Mouse (Mus musculus) left cerebral cortex, postnatal 14 days (tissue): ENCODE measurements around the gene Pknox2. TPM values are rescaled to one million over a fixed set of nuclear protein-coding genes. Genes with fewer than 3 reads are reported as not detected.

ENCODE experiments used
- DNase-seq, 2 experiments: peaks; one replicate each; pipeline ENCODE4 v3.0.0; 2021 to 2022; ENCODE audit warnings: low spot score in 2 of 2, mixed read lengths in 1 of 2
- intact Hi-C: fragments of 180-260 bp; cut with DNase I; formaldehyde crosslinking; loops from one replicate; pipeline ENCODE4 v1.15.1; 2025
- total RNA-seq, 2 experiments: library from RNA; stranded (reverse); gene quantifications; 2 replicates each; pipeline ENCODE4 v1.2.3; 2021

Gene Pknox2
- total RNA-seq, 2 experiments from 2014 or later: 77.8 to 78.8 TPM

GRCm38 (mm10) chr9:37144251-37144650 lies 3.0 kb downstream of the Pknox2 start:
- DNase-seq: peak in 1 of 2 experiments; percentile 40
- intact Hi-C loops: loop anchor here (2.0 to 10.0 kb wide), 2 partner anchors 109 to 173 kb away; no protein-coding TSS in a partner anchor

- DNase-seq: no peak
- intact Hi-C loops: loop anchor here (10.0 kb wide), 1 partner anchor 108 kb away; no protein-coding TSS in a partner anchor
These were observed 3.9 kb downstream of the Pknox2 start for GRCm38 (mm10) chr9:37143046-37143931.

GRCm38 (mm10) chr9:37142107-37142506 lies 5.1 kb downstream of the Pknox2 start:
- no peak for DNase-seq
- intact Hi-C loops: loop anchor here (10.0 kb wide), 1 partner anchor 107 kb away; no protein-coding TSS in a partner anchor

GRCm38 (mm10) chr9:37140464-37141181 lies 6.6 kb downstream of the Pknox2 start:
- DNase-seq: no peak

GRCm38 (mm10) chr9:37139514-37139913 lies 7.7 kb downstream of the Pknox2 start:
- no peak for DNase-seq
- intact Hi-C loops: no loop called here

More at GRCm38 (mm10) chr9:37140464-37141181, 6.6 kb downstream of the Pknox2 start:
- intact Hi-C loops: loop anchor here (10.0 kb wide), 1 partner anchor 106 kb away; no protein-coding TSS in a partner anchor

- intact Hi-C loops: no loop called here
- DNase-seq: no peak
These were observed 8.3 kb downstream of the Pknox2 start for GRCm38 (mm10) chr9:37138883-37139282.

- intact Hi-C loops: no loop called here
These were observed 10.9 kb downstream of the Pknox2 start for GRCm38 (mm10) chr9:37136340-37136739.

GRCm38 (mm10) chr9:37133495-37133894 lies 13.7 kb downstream of the Pknox2 start:
- intact Hi-C loops: no loop called here
- DNase-seq: no peak

More at GRCm38 (mm10) chr9:37136340-37136739, 10.9 kb downstream of the Pknox2 start:
- DNase-seq: no peak

- DNase-seq: no peak
- intact Hi-C loops: no loop called here
These were observed 18.2 kb downstream of the Pknox2 start for GRCm38 (mm10) chr9:37129046-37129445.

GRCm38 (mm10) chr9:37126197-37126596 lies 21.0 kb downstream of the Pknox2 start:
- intact Hi-C loops: no loop called here
- DNase-seq: no peak

GRCm38 (mm10) chr9:37124696-37125480 lies 22.3 kb downstream of the Pknox2 start:
- DNase-seq: no peak
- intact Hi-C loops: no loop called here

GRCm38 (mm10) chr9:37123384-37123783 lies 23.8 kb downstream of the Pknox2 start:
- intact Hi-C loops: no loop called here
- DNase-seq: no peak

- intact Hi-C loops: no loop called here
- DNase-seq: no peak
These were observed 24.2 kb downstream of the Pknox2 start for GRCm38 (mm10) chr9:37122971-37123370.

GRCm38 (mm10) chr9:37122381-37122780 lies 24.8 kb downstream of the Pknox2 start:
- intact Hi-C loops: no loop called here
- DNase-seq: no peak

GRCm38 (mm10) chr9:37121761-37122331 lies 25.4 kb downstream of the Pknox2 start:
- DNase-seq: no peak
- intact Hi-C loops: no loop called here

GRCm38 (mm10) chr9:37120801-37121200 lies 26.4 kb downstream of the Pknox2 start:
- intact Hi-C loops: no loop called here
- peak in 1 of 2 experiments; percentile 63 for DNase-seq

GRCm38 (mm10) chr9:37117529-37117928 lies 29.7 kb downstream of the Pknox2 start:
- DNase-seq: no peak
- intact Hi-C loops: no loop called here

GRCm38 (mm10) chr9:37116632-37117413 lies 30.4 kb downstream of the Pknox2 start:
- no peak for DNase-seq
- intact Hi-C loops: no loop called here
